Mouse (Mus musculus): ENCODE data around the gene Adamtsl5.

- TF ChIP-seq CTCF (IDR thresholded peaks at IDR 0.05; ENCODE audit: borderline replicate concordance, insufficient read depth, low read length) (no peak), POLR2A (IDR thresholded peaks at IDR 0.05; ENCODE audit: low read depth, low read length) (no peak)
These were observed 16.3 kb downstream of the Adamtsl5 start for GRCm38 (mm10) chr10:80331636-80332524.

Measured in embryonic fibroblast, embryonic 13.5 days (primary cell).